Mouse (Mus musculus) liver, embryonic 14.5 days (tissue): ENCODE data around the gene G430095P16Rik. TPM values are rescaled to one million over a fixed set of nuclear protein-coding genes. Genes with fewer than 3 reads are reported as not detected.
A peak's percentile ranks its signal among the peaks of the same experiment; 100 is the strongest.

Experiments used
- ATAC-seq: fragments of 200-750 bp; cut with Nextera tagmentation; 2 replicates; pipeline ENCODE4 v1.8.0; 2017; ENCODE audit warnings: moderate number of reproducible peaks, mild to moderate bottlenecking, moderate library complexity; ENCODE audit not compliant: insufficient read depth
- DNase-seq, 3 experiments: peaks; one replicate each; pipeline ENCODE4 v3.0.0-alpha.2; 2012 to 2013; ENCODE audit warnings: low read depth in 3 of 3, low spot score in 3 of 3
- H3K27ac ChIP-seq: fragments of 300-500 bp; sonication (generic); 2 replicates; pipeline ENCODE4 v1.5.1; 2014; ENCODE audit warnings: moderate library complexity, mild to moderate bottlenecking, control low read depth, inconsistent platforms
- H3K27me3 ChIP-seq: fragments of 300-500 bp; sonication (generic); 2 replicates; pipeline ENCODE4 v1.6.1; 2014; ENCODE audit warnings: mild to moderate bottlenecking, low read length, moderate library complexity; ENCODE audit not compliant: control insufficient read depth, insufficient read depth
- H3K36me3 ChIP-seq: fragments of 300-500 bp; sonication (generic); replicated peaks from 2 replicates; pipeline ENCODE4 v1.6.1; 2014; ENCODE audit warnings: low read depth; ENCODE audit not compliant: control insufficient read depth, insufficient read depth
- H3K4me1 ChIP-seq, 2 experiments: fragments of 200-500 bp in 1 of 2; fragments of 300-500 bp in 1 of 2; sonication (generic) in 1 of 2; replicated peaks; 2 replicates each; pipeline ENCODE4 v1.6.1; 2012 to 2014; ENCODE audit warnings: antibody characterized with exemption in 1 of 2, inconsistent platforms in 1 of 2, low read length in 1 of 2; ENCODE audit not compliant: control insufficient read depth in 2 of 2, insufficient read depth in 2 of 2
- H3K4me2 ChIP-seq: fragments of 300-500 bp; sonication (generic); 2 replicates; pipeline ENCODE4 v1.6.1; 2014; ENCODE audit warnings: low read depth, mild to moderate bottlenecking, control low read depth, moderate library complexity
- H3K4me3 ChIP-seq, 2 experiments: fragments of 200-500 bp in 1 of 2; fragments of 300-500 bp in 1 of 2; sonication (generic) in 1 of 2; 2 replicates each; pipeline ENCODE4 v1.5.1; 2012 to 2014; ENCODE audit warnings: low read depth in 2 of 2, low read length in 2 of 2, mild to moderate bottlenecking in 2 of 2, control low read depth in 1 of 2, inconsistent platforms in 1 of 2, moderate library complexity in 1 of 2; ENCODE audit not compliant: insufficient read depth in 1 of 2
- H3K9ac ChIP-seq: fragments of 300-500 bp; sonication (generic); replicated peaks from 2 replicates; pipeline ENCODE4 v1.6.1; 2014; ENCODE audit warnings: mild to moderate bottlenecking, control low read depth, moderate library complexity
- H3K9me3 ChIP-seq: fragments of 300-500 bp; sonication (generic); 2 replicates; pipeline ENCODE4 v1.6.1; 2016; ENCODE audit warnings: low read length, mixed read lengths; ENCODE audit not compliant: control insufficient read depth
- CTCF ChIP-seq: IDR thresholded peaks from 2 replicates; pipeline ENCODE4 v1.5.1; 2016; ENCODE audit warnings: antibody characterized with exemption, low read depth, control low read depth
- EP300 ChIP-seq: IDR thresholded peaks from 2 replicates; pipeline ENCODE4 v1.6.1; 2016; ENCODE audit warnings: antibody characterized with exemption, low read depth
- WGBS: fragments of 180-500 bp; shearing (Covaris S2); extraction: QIAGEN DNeasy Blood & Tissue Kit; methylation state at CpG from one replicate; pipeline ENCODE4 v1.1.7; 2014; ENCODE audit not compliant: insufficient replicate concordance; 5-methylcytosine and 5-hydroxymethylcytosine counted together
- polyA plus RNA-seq, 2 experiments: library from polyadenylated mRNA; depleted of rRNA in 1 of 2; stranded (reverse) in 1 of 2; unstranded in 1 of 2; fragments of >200 nt; fragmentation: Nextera tagmentation in 1 of 2; extraction: Ambion mirVana in 1 of 2; gene quantifications; 2 replicates each; pipeline versions ENCODE4 v1.2.1 to v1.2.3; 2012 to 2014

Gene G430095P16Rik
- polyA plus RNA-seq, 2 experiments, result 10.3 to 11.9 TPM

DNA sequence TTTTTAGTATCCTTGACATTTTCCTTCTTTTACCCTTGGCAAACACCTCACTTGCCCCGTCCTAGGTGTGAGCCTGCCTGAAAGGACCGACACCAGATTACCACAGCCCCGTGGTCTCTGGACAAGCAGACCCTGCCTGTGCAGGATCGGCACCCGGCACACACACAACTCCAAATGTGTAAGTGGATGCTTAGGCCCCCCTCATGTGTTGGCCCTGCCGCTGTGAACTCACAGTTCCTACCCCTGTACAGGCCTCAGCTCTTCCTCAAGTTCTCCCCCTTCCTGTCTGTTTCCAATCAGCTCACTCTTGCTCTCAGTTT is 317 bp upstream of the G430095P16Rik start:
- H3K27me3 ChIP-seq, result no peaks in the 10 kb centered on the region
- H3K4me2 ChIP-seq, result peak overlapping the region; percentile 100
- no peak for DNase-seq
- peak overlapping the region; percentile 92 for H3K9ac ChIP-seq
- 33% methylated on average over 6 of the region's 6 CpGs for WGBS
- H3K4me3 ChIP-seq, result peak overlapping the region; percentile 66 to 73
- TF ChIP-seq CTCF (no peak), EP300 (no peak)
- peaks cover 2% of the 10 kb centered on the region for H3K36me3 ChIP-seq
- ATAC-seq, result peak; percentile 7
- no peaks in the 10 kb centered on the region for H3K9me3 ChIP-seq
- H3K4me1 ChIP-seq, result peaks cover 51 to 54% of the 10 kb centered on the region in 2 experiments
- peak overlapping the region; percentile 96 for H3K27ac ChIP-seq

DNA sequence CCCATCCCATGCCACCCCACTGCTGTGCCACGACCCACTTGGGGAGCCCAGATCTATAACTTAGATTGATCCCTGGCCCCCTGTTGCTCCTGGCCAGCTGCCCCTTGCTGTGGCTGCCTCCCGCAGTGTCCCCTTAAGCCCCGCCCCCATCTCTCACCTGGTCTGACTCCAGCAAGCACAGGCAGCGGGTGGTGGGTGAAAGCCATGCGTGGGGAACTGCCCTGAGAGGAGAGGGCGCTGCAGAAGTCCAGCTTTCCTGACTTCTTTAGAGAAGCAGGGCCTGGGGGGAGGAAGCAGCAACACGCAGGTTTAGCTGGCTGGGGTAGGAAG is 729 bp downstream of the G430095P16Rik start:
- H3K9ac ChIP-seq, result peak overlapping the region; percentile 92
- peak overlapping the region; percentile 66 to 73 for H3K4me3 ChIP-seq
- H3K27me3 ChIP-seq, result no peaks in the 10 kb centered on the region
- DNase-seq (no peak), ATAC-seq (peak; percentile 47)
- peak overlapping the region; percentile 100 for H3K4me2 ChIP-seq
- peak overlapping the region; percentile 96 for H3K27ac ChIP-seq
- peaks cover 55 to 61% of the 10 kb centered on the region in 2 experiments for H3K4me1 ChIP-seq
- H3K36me3 ChIP-seq, result peaks cover 2% of the 10 kb centered on the region
- 0 out of 2 replicates have a peak, but pooled peaks have one; percentile 1 for TF ChIP-seq CTCF
- no peak for TF ChIP-seq EP300
- 6% methylated on average over 7 of the region's 7 CpGs for WGBS
- H3K9me3 ChIP-seq, result no peaks in the 10 kb centered on the region

DNA sequence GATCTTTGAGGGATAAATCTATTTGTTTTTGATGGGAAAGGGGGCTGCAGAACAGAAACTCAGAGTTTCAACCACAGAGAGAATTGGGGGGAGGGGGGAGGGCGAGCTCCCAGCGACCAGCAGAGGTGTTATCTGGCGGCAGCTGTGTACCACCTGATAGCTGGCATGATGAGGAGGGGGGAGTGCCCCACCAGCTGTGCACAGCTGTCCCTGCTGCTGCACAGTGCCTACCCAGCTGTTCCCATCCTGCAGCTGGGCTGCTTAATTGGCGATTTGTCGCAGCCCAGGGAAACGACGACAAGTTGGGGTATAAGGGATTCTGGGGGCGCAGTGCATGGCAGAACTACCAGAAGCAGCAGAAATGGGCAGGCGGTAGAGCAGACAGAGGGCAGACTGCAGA is 1.9 kb downstream of the G430095P16Rik start:
- peak overlapping the region; percentile 96 for H3K27ac ChIP-seq
- H3K9ac ChIP-seq, result peak overlapping the region; percentile 92
- DNase-seq (no peak), ATAC-seq (peak; percentile 38; the same call in 1 of the 2 replicates)
- peak overlapping the region; percentile 66 to 73 for H3K4me3 ChIP-seq
- peaks cover 66 to 72% of the 10 kb centered on the region in 2 experiments for H3K4me1 ChIP-seq
- peak overlapping the region; percentile 100 for H3K4me2 ChIP-seq
- no peaks in the 10 kb centered on the region for H3K27me3 ChIP-seq
- WGBS, result 35% methylated on average over 9 of the region's 9 CpGs
- TF ChIP-seq CTCF (no peak), EP300 (peak; percentile 64)
- no peaks in the 10 kb centered on the region for H3K9me3 ChIP-seq
- peaks cover 2% of the 10 kb centered on the region for H3K36me3 ChIP-seq

DNA sequence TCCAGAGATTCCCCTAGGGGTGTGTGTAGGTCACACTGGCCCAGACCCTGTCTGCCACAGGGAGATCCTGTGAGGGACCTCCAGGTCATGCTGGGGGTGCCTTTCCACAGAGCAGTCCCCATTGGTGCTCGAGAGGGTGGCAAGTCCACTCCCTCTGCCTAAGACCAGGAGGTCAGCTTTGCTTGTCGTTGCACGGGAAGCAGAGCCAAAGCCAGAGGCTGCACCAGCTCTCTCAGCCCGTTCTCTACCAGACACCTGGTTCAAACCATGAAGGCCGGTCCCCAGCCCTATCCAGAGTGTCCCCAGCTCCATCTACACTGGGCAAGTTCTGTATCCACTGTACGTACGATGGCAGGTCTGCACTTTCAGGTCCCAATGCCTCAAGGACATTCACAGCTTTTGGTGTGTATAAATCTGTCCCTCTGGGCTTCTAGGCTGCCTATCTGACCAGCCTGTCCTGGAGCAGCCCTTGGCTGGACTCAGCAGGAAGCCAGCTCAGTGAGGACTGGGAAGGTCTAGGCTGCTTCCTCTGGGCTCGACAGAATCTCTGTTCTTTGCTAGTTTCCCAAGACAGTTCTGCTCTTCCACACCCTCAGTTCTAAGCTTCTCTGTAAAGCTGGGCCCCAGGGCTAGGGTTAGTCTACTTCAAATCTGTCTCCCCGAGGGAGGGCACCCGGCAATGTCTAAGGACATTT is 2.6 kb downstream of the G430095P16Rik start:
- WGBS, result 58% methylated on average over 10 of the region's 10 CpGs
- TF ChIP-seq EP300 (no peak), CTCF (no peak)
- H3K4me1 ChIP-seq, result peaks cover 73 to 79% of the 10 kb centered on the region in 2 experiments

DNA sequence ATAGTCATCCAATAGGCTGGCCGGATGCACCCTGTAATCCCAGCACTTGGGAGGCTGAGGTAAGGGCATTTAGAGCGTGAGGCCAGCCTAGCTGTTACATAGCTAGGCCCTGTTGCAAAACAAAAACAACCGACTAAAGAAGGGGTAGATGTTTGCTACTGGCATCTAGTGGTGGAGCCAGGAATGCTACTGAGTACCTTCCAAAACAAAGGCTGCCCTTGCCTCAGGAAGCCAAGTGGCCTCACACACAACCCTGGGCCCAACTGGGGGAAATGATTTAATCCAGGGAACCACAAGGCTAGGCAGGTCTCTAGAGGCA is 3.1 kb downstream of the G430095P16Rik start:
- DNase-seq (no peak), ATAC-seq (no peak)
- H3K9ac ChIP-seq, result peak overlapping the region; percentile 92
- 21% methylated on average over 3 of the region's 3 CpGs for WGBS
- H3K4me2 ChIP-seq, result peak overlapping the region; percentile 100
- peaks cover 2% of the 10 kb centered on the region for H3K36me3 ChIP-seq
- TF ChIP-seq CTCF (peak; percentile 80), EP300 (no peak)
- peaks cover 76 to 83% of the 10 kb centered on the region in 2 experiments for H3K4me1 ChIP-seq
- H3K4me3 ChIP-seq, result peak overlapping the region in 1 of 2 experiments; percentile 73; a peak in 1 of 4 replicates
- peak overlapping the region; percentile 96 for H3K27ac ChIP-seq
- no peaks in the 10 kb centered on the region for H3K27me3 ChIP-seq
- no peaks in the 10 kb centered on the region for H3K9me3 ChIP-seq

More for the DNA sequence above, 2.6 kb downstream of the G430095P16Rik start:
- DNase-seq (no peak), ATAC-seq (no peak)
- peak overlapping the region in 1 of 2 experiments; percentile 73; a peak in 2 of 4 replicates for H3K4me3 ChIP-seq
- peak overlapping the region; percentile 92 for H3K9ac ChIP-seq
- H3K27ac ChIP-seq, result peak overlapping the region; percentile 96
- no peaks in the 10 kb centered on the region for H3K27me3 ChIP-seq
- no peaks in the 10 kb centered on the region for H3K9me3 ChIP-seq
- peak overlapping the region; percentile 100 for H3K4me2 ChIP-seq
- H3K36me3 ChIP-seq, result peaks cover 2% of the 10 kb centered on the region
